Mouse (Mus musculus) ES-E14 (cell line): ENCODE data around the gene Gphb5.

ENCODE experiments used
- CHD2 ChIP-seq: IDR thresholded peaks from 2 replicates; pipeline ENCODE4 v1.6.1; 2014; ENCODE audit warnings: mild to moderate bottlenecking, low read depth, low read length, inconsistent platforms
- HCFC1 ChIP-seq: IDR thresholded peaks from 2 replicates; pipeline ENCODE4 v1.6.1; 2012; ENCODE audit warnings: low read length, inconsistent platforms, borderline replicate concordance; ENCODE audit not compliant: insufficient read depth
- MAFK ChIP-seq: IDR thresholded peaks from 2 replicates; pipeline ENCODE4 v1.6.1; 2014; ENCODE audit warnings: mild to moderate bottlenecking, low read depth, low read length, inconsistent platforms; ENCODE audit not compliant: insufficient read depth
- ZC3H11A ChIP-seq: IDR thresholded peaks from 2 replicates; pipeline ENCODE4 v1.6.1; 2012; ENCODE audit warnings: low read depth, mild to moderate bottlenecking, inconsistent platforms, low read length, borderline replicate concordance
- ZNF384 ChIP-seq: IDR thresholded peaks from 2 replicates; pipeline ENCODE4 v1.6.1; 2012; ENCODE audit warnings: low read depth, low read length, inconsistent platforms

DNA sequence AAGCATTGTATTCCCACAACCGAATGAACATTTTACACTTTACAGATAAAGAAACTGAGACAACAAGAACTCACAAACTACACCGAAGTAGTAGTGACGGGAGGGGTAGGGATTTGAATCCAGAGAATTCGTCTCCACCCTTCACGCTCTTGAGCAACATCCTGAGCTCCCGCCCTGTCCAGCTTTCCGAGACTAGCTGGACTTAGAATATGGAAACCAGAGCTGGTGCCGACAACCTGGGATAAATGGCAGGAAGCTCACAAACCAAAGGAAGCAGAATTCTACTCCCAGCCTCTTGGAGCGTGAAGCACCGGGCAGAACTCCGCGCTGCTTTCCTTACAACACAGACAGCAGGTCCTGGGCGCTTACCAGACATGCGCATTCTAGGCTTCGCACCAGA, 28.7 kb downstream of the Gphb5 start:
- TF ChIP-seq HCFC1 (no peak), CHD2 (no peak), MAFK (no peak), ZC3H11A (no peak), ZNF384 (no peak)
